Mouse (Mus musculus) midbrain, postnatal 0 days (tissue): ENCODE results near the gene Sox5. TPM values are rescaled to one million over a fixed set of nuclear protein-coding genes. Genes with fewer than 3 reads are reported as not detected.
A peak's percentile ranks its signal among the peaks of the same experiment; 100 is the strongest.

Experiments used
- ATAC-seq: fragments of 200-750 bp; cut with Nextera tagmentation; 2 replicates; pipeline ENCODE4 v1.8.0; 2017; ENCODE audit warnings: moderate number of reproducible peaks, mild to moderate bottlenecking, moderate TSS enrichment, moderate library complexity; ENCODE audit not compliant: low FRiP score
- DNase-seq: peaks from one replicate; pipeline ENCODE4 v3.0.0-alpha.2; 2015; ENCODE audit warnings: low spot score
- H3K27ac ChIP-seq: fragments of 300-500 bp; sonication (generic); 2 replicates; pipeline ENCODE4 v1.5.1; 2014; ENCODE audit warnings: low read depth, mild to moderate bottlenecking, low read length, mixed read lengths
- H3K27me3 ChIP-seq: fragments of 300-500 bp; sonication (generic); 2 replicates; pipeline ENCODE4 v1.6.1; 2014; ENCODE audit warnings: low read length, control low read depth, mixed read lengths; ENCODE audit not compliant: insufficient read depth
- H3K36me3 ChIP-seq: fragments of 300-500 bp; sonication (generic); 2 replicates; pipeline ENCODE4 v1.6.1; 2014; ENCODE audit warnings: low read length, control low read depth, mixed read lengths; ENCODE audit not compliant: insufficient read depth
- H3K4me1 ChIP-seq: fragments of 300-500 bp; sonication (generic); 2 replicates; pipeline ENCODE4 v1.6.1; 2014; ENCODE audit warnings: mild to moderate bottlenecking, control low read depth, antibody characterized with exemption, low read length, mixed read lengths; ENCODE audit not compliant: insufficient read depth
- H3K4me2 ChIP-seq: fragments of 300-500 bp; sonication (generic); 2 replicates; pipeline ENCODE4 v1.6.1; 2014; ENCODE audit warnings: low read depth, mild to moderate bottlenecking, low read length, mixed read lengths; ENCODE audit not compliant: poor library complexity, severe bottlenecking
- H3K4me3 ChIP-seq: fragments of 300-500 bp; sonication (generic); 2 replicates; pipeline ENCODE4 v1.5.1; 2014; ENCODE audit warnings: low read depth, mild to moderate bottlenecking, low read length, moderate library complexity
- H3K9ac ChIP-seq: fragments of 300-500 bp; sonication (generic); replicated peaks from 2 replicates; pipeline ENCODE4 v1.6.1; 2014; ENCODE audit warnings: mild to moderate bottlenecking, low read length, moderate library complexity, mixed read lengths; ENCODE audit not compliant: poor library complexity, severe bottlenecking
- H3K9me3 ChIP-seq: fragments of 300-500 bp; sonication (generic); 2 replicates; pipeline ENCODE4 v1.6.1; 2016; ENCODE audit warnings: low read length, control low read depth
- CTCF ChIP-seq: IDR thresholded peaks from 2 replicates; pipeline ENCODE4 v1.5.1; 2016; ENCODE audit warnings: antibody characterized with exemption, mild to moderate bottlenecking
- WGBS: fragments of 180-500 bp; shearing (Covaris S2); extraction: QIAGEN DNeasy Blood & Tissue Kit; methylation state at CpG from one replicate; pipeline ENCODE4 v1.1.7; 2014; 5-methylcytosine and 5-hydroxymethylcytosine counted together
- polyA plus RNA-seq: library from polyadenylated mRNA; unstranded; fragments of >200 nt; fragmentation: Nextera tagmentation; extraction: Ambion mirVana; gene quantifications from 2 replicates; pipeline ENCODE4 v1.2.1, GENCODE M21; 2015
- total RNA-seq: library from RNA; depleted of rRNA; stranded (reverse); fragments of >200 nt; gene quantifications from 2 replicates; pipeline ENCODE4 v1.2.3, GENCODE M21; 2014

The Sox5 gene
- total and polyA plus RNA-seq, 2 experiments from 2014 or later: 11.3 to 25.0 TPM

- Histone ChIP-seq H3K27me3 (no peaks in the 10 kb centered on the region), H3K4me2 (peak overlapping the region; percentile 99), H3K4me3 (peak overlapping the region; percentile 74; the same call in 1 of the 2 replicates), H3K9me3 (no peaks in the 10 kb centered on the region), H3K36me3 (no peaks in the 10 kb centered on the region), H3K4me1 (peaks cover 6% of the 10 kb centered on the region; the same call in 1 of the 2 replicates), H3K9ac (no peak overlapping the region), H3K27ac (no peak overlapping the region)
- DNase-seq: no peak
- 48% methylated on average over 12 of the region's 12 CpGs for WGBS
- no peak for ATAC-seq
- no peak for TF ChIP-seq CTCF
Observed at GRCm38 (mm10) chr6:144779945-144780607, 1.7 kb downstream of the Sox5 start.

- DNase-seq: no peak
- ATAC-seq: no peak
Observed at GRCm38 (mm10) chr6:144777356-144778035, 4.3 kb downstream of the Sox5 start.

GRCm38 (mm10) chr6:144773736-144774135 lies 8.0 kb downstream of the Sox5 start:
- Histone ChIP-seq H3K4me3 (no peak overlapping the region), H3K9ac (no peak overlapping the region), H3K27ac (no peak overlapping the region), H3K4me2 (no peak overlapping the region), H3K36me3 (no peaks in the 10 kb centered on the region), H3K9me3 (no peaks in the 10 kb centered on the region), H3K27me3 (no peaks in the 10 kb centered on the region), H3K4me1 (no peaks in the 10 kb centered on the region)
- ATAC-seq (no peak), DNase-seq (no peak)
- TF ChIP-seq CTCF: no peak
- WGBS: 82% methylated on average over 6 of the region's 6 CpGs

More at GRCm38 (mm10) chr6:144777356-144778035, 4.3 kb downstream of the Sox5 start:
- Histone ChIP-seq H3K9me3 (no peaks in the 10 kb centered on the region), H3K4me1 (no peaks in the 10 kb centered on the region), H3K9ac (no peak overlapping the region), H3K36me3 (no peaks in the 10 kb centered on the region), H3K27ac (no peak overlapping the region), H3K4me2 (no peak overlapping the region), H3K27me3 (no peaks in the 10 kb centered on the region), H3K4me3 (no peak overlapping the region)
- no peak for TF ChIP-seq CTCF
- WGBS: 93% methylated on average over 7 of the region's 7 CpGs

GRCm38 (mm10) chr6:144772985-144773384 lies 8.8 kb downstream of the Sox5 start:
- Histone ChIP-seq H3K4me1 (no peaks in the 10 kb centered on the region), H3K27me3 (no peaks in the 10 kb centered on the region), H3K9ac (no peak overlapping the region), H3K27ac (no peak overlapping the region), H3K4me2 (no peak overlapping the region), H3K4me3 (no peak overlapping the region), H3K9me3 (no peaks in the 10 kb centered on the region), H3K36me3 (no peaks in the 10 kb centered on the region)
- no peak for DNase-seq
- TF ChIP-seq CTCF: no peak
- ATAC-seq: no peak
- WGBS: 85% methylated on average over 2 of the region's 2 CpGs

GRCm38 (mm10) chr6:144772175-144772918 lies 9.4 kb downstream of the Sox5 start:
- Histone ChIP-seq H3K4me2 (no peak overlapping the region), H3K27ac (no peak overlapping the region), H3K36me3 (no peaks in the 10 kb centered on the region), H3K9ac (no peak overlapping the region), H3K27me3 (no peaks in the 10 kb centered on the region), H3K9me3 (no peaks in the 10 kb centered on the region), H3K4me1 (no peaks in the 10 kb centered on the region), H3K4me3 (no peak overlapping the region)
- 66% methylated on average over 15 of the region's 15 CpGs for WGBS
- ATAC-seq: no peak
- TF ChIP-seq CTCF: no peak
- DNase-seq: no peak

GRCm38 (mm10) chr6:144769060-144769459 lies 12.7 kb downstream of the Sox5 start:
- 40% methylated on average over 2 of the region's 2 CpGs for WGBS
- no peaks in the 10 kb centered on the region for H3K36me3 ChIP-seq

More at GRCm38 (mm10) chr6:144769060-144769459, 12.7 kb downstream of the Sox5 start:
- H3K27me3 ChIP-seq: no peaks in the 10 kb centered on the region
- H3K9me3 ChIP-seq: no peaks in the 10 kb centered on the region
- no peak for DNase-seq
- no peak overlapping the region for H3K27ac ChIP-seq
- no peaks in the 10 kb centered on the region for H3K4me1 ChIP-seq
- H3K4me2 ChIP-seq: no peak overlapping the region
- TF ChIP-seq CTCF: no peak
- H3K4me3 ChIP-seq: no peak overlapping the region
- H3K9ac ChIP-seq: no peak overlapping the region
- no peak for ATAC-seq
